Comparison of ENCODE assay signal across 14 mouse cellular contexts in the genomic region with DNA sequence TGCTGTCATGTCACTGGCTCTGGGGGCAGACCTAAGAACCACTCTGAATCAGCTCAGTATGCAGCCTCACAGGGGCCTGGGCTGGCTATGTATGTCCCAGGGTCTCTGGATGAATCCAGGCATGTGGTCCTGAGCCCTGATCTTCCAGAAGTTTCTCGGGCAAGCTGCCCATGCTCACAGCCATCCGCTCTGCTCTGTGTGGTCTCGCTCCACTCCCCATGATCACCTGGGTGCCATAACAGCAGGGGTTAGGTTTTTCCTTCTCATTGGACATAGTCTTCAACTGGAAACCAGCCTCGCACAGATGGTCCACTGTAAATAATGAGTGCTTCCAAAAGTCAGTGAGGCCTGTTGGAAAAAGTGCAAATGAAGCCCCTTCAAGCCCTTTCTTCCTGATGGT.
"Had no signal": no experiment of that assay in that cellular context is flagged by ENCODE, and none has a peak within 500 bp of the region (broad histone marks: within the 10 kb centered on the region; RNA-seq: fewer than 3 reads in every experiment).

No protein-coding gene starts in this region.

- ATAC-seq: lung, postnatal 0 days; midbrain, embryonic 15.5 days had no signal

- H3K9ac ChIP-seq: liver, embryonic 13.5 days; lung, embryonic 14.5 days; midbrain, embryonic 12.5 days; midbrain, embryonic 15.5 days; neural tube, embryonic 12.5 days; neural tube, embryonic 15.5 days had no signal

- H3K4me1 ChIP-seq: midbrain, embryonic 12.5 days; midbrain, embryonic 15.5 days; neural tube, embryonic 12.5 days; neural tube, embryonic 15.5 days had no signal

- DNase-seq: liver, embryonic 13.5 days; lung, embryonic 14.5 days; right cerebral cortex, adult 18-20 months; right cerebral cortex, postnatal 14 days; right cerebral cortex, postnatal 4 days; thymus, adult 2 months; thymus, postnatal 14 days had no signal

- H3K27ac ChIP-seq: liver, embryonic 13.5 days; macrophage; midbrain, embryonic 12.5 days; midbrain, embryonic 15.5 days; neural tube, embryonic 12.5 days; neural tube, embryonic 15.5 days; stomach, postnatal 0 days had no signal

- H3K4me3 ChIP-seq: liver, embryonic 13.5 days; midbrain, embryonic 12.5 days; midbrain, embryonic 15.5 days; neural tube, embryonic 12.5 days; neural tube, embryonic 15.5 days had no signal

- H3K4me2 ChIP-seq: liver, embryonic 13.5 days; lung, embryonic 14.5 days; midbrain, embryonic 12.5 days; midbrain, embryonic 15.5 days; neural tube, embryonic 12.5 days; neural tube, embryonic 15.5 days had no signal

- H3K9me3 ChIP-seq: liver, embryonic 13.5 days; midbrain, embryonic 12.5 days; midbrain, embryonic 15.5 days; neural tube, embryonic 12.5 days; neural tube, embryonic 15.5 days had no signal

- H3K27me3 ChIP-seq: liver, embryonic 13.5 days; midbrain, embryonic 12.5 days; midbrain, embryonic 15.5 days; neural tube, embryonic 12.5 days; neural tube, embryonic 15.5 days had no signal

- H3K36me3 ChIP-seq: midbrain, embryonic 12.5 days; midbrain, embryonic 15.5 days; neural tube, embryonic 12.5 days had no signal
